Mouse (Mus musculus): ENCODE results near the gene Adpgk.

Adpgk gene

GRCm38 (mm10) chr9:59369220-59369619, 77.9 kb downstream of the Adpgk start:
- intact Hi-C loops (cut with DNase I), result no loop called here

- intact Hi-C loops (cut with DNase I), result no loop called here
Observed at GRCm38 (mm10) chr9:59369646-59370045, 78.3 kb downstream of the Adpgk start.
